Mouse (Mus musculus) c-Kit-positive CD71-positive TER-119-negative erythroid progenitor cells, embryonic 14.5 days (primary cell): ENCODE results near the gene Park7.
"Not testable (repeated sequence)": the region's sequence is repeated elsewhere in the genome, so short reads cannot be mapped to it uniquely, and the experiment has no call there.

Experiments used
- DNase-seq: peaks from one replicate; pipeline ENCODE4 v3.0.0-alpha.2; 2013; ENCODE audit warnings: low read depth

Gene Park7

GRCm38 (mm10) chr4:150910164-150910951, 3.9 kb downstream of the Park7 start:
- DNase-seq: no peak

DNA sequence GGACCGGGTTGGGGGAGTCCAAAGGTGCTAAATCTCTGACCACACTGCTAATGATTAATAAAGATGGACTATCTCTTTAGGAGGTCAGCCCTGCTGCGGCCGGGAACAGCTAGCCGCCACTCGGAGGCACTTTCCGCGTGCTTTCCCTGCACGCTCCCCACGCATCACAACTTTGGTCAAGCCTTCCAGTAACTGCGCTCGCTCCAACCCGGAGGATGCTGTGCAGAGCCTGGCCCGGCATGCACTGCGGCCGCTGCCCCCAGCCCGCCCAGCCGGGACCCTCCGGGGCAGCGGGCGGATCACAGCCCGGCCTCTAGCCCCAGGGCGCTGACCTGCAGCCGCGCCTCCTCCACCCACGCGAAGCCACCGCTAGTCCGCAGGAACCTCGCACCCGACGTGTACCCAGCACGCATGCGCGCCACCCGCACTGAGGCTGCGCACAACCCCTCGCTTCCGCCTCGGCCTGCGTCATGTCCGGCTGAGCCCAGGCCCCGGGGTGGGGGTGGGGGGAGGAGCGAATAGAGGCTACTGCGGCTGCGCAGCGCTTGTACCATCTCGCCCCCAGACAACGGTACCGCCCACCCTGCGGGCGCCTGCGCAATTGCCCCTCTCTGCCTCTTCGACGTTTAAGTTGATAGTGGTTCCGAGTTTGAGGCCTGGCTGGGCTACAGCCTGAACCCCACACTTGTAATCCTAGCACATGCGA, 4.6 kb downstream of the Park7 start:
- peak; percentile 92 for DNase-seq

DNA sequence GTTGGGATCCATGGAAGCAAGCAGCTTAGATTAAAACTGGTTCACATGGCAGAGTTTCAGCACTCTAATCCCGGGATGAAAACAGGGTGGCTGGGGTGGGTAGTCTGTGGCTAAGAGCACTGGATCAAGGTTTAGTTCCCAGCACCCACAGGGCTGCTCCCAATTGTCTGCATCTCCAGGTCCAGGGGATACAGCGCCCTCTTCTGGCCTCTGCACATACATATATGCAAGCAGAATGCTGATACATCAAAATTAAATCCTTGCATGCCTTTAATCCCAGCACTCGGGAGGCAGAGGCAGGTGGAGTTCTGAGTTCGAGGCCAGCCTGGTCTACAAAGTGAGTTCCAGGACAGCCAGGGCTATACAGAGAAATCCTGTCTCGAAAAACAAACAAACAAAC, 5.7 kb downstream of the Park7 start:
- DNase-seq: not testable (repeated sequence)

GRCm38 (mm10) chr4:150907099-150907498, 7.1 kb downstream of the Park7 start:
- no peak for DNase-seq

DNA sequence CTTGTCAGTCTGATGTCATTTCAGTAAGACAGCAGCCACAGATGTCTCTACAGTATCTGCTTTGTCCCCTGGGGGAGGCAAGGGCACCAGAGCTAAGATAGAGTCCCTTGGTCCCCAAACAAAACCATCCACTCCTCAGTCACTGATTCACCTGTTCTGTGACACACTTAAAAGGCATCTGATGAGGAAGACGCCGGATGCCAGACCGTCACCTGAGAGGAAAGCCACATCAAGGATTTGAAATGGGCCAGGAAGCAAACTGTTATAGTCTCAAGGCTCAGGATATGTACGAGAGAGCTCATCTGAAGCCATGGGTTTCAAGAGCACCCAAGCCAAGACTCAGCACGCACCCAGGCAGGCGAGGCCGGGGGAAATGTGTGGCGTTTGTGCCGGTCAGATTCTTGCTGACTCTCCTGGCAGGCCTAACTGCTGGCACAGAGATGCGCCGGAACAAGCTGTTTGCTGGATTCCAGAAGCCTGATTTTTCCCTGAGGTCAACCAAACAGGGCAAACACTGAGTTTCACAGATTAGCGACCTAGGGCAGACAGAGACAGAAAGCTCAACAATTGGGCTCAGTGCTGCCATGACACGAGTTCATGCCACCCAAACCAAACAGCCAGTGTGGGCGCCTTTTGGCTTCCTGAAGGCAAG, 11.0 kb downstream of the Park7 start:
- no peak for DNase-seq

DNA sequence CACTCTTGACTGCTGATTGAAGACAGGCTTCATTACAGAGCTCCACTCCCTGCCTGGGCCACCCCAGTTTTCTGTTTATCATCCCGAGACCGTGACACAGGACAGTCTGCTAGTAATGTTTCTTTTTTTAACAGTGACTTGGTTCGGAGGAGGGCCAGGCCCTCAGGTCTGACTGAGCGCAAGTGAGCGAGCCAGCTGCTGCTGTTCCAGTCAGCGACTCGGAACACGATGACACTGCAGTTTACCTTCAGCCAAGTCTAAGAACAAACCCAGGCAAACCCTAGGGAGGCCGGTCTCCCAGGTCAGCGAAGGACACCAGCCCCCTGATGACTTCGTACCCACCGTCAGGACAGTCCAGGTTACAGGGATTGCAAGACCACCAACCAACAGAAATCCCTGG, 12.2 kb downstream of the Park7 start:
- no peak for DNase-seq

GRCm38 (mm10) chr4:150901651-150902050, 12.6 kb downstream of the Park7 start:
- peak; percentile 70 for DNase-seq

DNA sequence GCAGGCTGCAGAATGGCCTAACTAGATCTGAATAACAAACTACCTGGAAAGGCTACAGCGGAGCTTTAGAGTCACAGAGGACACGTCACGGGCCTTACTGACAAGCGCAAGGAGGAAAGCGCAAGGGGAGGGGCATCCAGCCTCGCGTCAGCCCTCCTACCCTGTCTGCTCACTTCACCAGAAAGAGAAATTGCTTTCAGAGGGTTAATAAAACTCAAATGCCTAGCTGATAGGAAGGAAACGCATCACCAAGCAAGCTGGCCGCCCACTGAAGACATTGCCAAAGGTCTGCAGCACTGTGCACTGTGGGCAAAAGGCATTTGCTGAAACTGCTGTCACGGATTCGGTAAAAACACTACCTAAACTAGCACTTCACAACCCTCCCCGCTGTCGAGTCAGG, 13.8 kb downstream of the Park7 start:
- DNase-seq: no peak

DNA sequence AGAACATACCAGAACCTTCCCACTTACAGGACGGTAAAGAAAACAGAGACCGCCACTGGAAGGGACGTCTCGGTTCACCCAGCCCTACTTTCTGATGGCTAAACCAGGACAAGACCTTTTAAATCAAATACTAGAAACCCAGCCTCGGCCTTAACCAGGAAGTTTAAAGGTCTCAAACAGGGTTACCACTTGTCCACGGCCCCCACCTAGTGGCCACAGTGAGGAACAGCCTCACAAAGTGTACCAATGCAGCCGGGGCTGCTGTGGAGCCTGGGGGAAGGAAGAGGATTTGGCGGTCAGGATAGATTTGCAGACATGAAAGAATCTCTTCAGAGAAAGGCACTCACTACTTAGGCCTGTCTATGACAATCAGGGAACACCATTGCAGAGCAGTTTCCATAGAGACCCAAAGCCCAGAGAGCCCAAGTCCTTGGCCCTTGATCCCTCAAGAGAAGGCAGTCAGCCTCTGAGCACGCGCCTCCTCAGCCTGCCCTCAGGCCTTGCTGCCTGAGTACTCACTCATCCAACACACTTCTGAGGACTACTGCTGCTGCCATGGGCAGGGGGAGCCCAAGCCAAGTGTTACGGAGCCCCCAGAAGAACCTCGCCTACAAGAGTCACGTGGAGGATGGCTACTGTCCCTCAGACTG, 15.4 kb downstream of the Park7 start:
- DNase-seq: peak; percentile 59

GRCm38 (mm10) chr4:150896896-150897624, 17.2 kb downstream of the Park7 start:
- DNase-seq: no peak

DNA sequence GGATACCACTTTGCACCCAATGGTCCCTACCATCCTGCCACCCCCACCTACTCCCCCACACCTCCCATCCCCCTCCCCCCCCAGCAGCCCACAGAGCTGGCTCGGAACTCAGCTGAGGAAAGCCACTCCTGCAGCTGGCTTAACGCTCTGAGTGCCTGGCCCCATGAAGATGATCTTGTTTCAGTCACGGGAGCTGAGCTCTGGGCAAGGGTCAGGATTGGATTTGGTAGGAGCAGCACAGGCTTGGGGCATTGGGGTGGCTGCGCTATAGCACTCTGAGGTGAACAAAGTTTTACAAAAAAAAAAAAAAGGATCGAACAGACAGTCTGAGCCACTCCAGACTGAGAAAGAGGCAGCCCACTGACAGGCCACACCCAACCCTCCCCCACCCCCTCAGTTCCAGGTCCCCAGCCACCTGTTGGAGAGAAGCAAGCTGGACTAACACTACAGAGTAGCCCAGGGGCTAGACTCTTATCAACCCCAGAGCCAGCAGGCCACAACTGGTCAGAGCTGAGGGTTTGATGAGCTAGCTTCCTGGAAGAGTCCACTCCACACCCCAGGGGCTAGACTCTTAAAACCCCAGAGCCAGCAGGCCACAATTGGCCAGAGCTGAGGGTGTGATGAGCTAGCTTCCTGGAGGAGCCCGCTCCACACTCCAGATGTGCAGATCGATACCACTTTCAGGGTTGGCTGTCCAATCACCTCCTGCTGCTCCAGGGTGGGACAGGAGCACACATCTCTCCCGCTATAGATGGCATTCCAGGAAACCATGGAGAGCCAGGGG, 19.3 kb downstream of the Park7 start:
- DNase-seq: no peak

DNA sequence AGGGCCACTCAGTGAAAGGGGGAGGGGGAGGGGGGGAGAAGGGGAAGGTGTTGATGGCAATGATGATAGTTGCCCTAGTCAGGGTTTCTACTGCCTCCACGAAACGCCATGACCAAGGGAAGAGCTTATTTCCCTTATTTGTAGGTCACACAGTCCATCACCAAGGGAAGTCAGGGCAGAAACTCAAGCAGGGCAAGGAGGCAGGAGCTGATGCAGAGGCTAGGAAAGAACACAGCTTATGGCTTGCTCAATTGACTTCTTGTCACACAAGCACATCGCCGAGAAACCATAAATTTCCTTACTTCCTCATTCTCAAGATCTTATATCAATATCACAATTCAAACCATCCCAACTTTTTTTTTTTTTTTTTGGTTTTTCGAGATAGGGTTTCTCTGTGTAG, 22.9 kb downstream of the Park7 start:
- no peak for DNase-seq

- DNase-seq: no peak
These were observed 24.3 kb downstream of the Park7 start for GRCm38 (mm10) chr4:150889955-150890315.

DNA sequence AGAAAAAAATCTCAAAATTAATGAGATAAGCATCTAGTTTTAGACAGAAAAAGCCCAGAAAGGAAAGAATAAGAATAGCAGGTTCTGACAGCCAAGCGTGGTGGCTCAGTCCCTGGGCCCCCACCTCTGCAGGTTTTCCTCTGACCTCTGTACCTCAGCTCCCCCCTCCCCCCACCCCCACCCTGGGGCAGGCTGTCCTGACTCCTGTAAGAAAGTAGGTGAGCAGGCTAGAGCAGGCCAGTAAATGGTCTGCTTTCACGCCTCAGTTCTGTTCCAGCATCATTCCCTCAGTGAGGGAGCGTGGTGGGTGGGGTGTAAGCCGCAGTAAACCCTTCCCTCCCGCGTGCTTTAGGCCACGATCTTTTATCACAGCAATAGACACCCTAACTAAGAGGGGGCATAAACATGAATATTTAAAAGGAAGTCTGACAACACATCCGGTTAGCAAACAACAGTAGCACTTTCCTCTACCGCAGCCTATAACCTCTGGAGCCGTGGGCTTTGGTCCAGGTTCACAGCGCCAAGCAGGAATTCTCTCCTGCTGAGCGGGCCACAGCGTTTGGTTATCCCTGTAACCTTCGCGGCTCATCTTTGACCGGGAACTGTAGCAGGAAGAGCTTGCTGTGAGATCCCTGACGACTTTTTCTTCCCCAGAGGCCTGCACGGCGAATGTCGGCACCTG, 24.8 kb downstream of the Park7 start:
- DNase-seq: no peak

DNA sequence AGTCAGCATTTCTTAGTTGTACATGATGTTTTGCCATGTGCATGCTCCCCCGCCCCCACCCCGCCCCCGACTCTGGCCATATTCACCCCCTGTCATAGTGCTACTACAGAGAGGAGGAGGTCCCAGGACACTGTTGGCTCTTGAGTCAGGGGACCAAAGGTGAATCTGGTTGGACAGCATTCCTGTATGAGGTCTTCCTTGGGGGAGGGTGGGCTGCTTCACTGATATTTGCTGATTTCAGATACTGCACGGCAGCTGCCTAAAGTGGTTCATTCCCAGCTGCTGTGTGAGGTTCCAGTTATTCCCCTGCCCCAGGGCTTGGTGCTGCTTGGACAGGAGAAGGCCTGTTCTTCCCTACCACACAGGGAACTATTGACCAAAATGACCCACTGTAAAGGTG, 25.7 kb downstream of the Park7 start:
- DNase-seq: no peak

GRCm38 (mm10) chr4:150887903-150888302, 26.3 kb downstream of the Park7 start:
- DNase-seq: no peak

GRCm38 (mm10) chr4:150882632-150883031, 31.6 kb downstream of the Park7 start:
- DNase-seq: no peak

DNA sequence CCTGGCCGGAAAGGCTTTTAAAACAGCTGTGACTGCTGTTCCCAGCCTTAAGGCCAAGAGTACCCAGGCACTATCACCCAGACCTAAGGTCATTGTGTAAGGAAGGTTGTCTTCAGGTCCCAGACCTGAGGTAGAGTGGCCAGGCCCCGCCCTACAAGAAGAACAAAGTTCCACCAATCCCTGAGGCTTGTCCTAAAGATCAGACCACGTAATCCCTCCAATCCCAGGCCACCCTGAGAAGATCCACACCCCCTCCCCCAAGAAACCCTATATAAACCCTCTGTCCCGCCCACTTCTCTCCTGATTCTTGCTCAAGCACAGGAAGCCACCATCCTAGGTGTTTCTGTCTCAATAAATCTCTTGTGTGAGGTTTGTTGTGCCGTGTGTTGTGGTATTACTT, 33.9 kb downstream of the Park7 start:
- no peak for DNase-seq

- DNase-seq: no peak
These were observed 34.6 kb downstream of the Park7 start for GRCm38 (mm10) chr4:150879631-150880030.

DNA sequence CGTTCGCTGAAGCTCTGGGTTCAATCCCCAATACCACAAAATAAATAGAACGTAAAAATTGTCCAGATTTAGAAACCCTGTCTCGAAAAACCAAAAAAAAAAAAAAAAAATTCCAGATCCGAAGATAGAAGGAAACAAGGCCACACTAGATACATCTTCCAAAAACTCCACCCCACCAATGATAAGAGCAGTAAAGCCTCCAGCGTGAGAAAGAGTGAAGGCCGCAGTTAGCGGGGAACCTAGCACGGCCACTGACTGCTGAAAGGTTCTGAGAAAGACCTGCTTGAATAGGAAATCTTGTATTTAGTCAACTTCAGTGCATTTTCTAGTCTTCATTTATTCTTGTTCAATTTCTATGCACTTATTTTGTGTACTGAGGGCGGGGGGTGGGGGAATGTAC, 38.8 kb downstream of the Park7 start:
- no peak for DNase-seq

DNA sequence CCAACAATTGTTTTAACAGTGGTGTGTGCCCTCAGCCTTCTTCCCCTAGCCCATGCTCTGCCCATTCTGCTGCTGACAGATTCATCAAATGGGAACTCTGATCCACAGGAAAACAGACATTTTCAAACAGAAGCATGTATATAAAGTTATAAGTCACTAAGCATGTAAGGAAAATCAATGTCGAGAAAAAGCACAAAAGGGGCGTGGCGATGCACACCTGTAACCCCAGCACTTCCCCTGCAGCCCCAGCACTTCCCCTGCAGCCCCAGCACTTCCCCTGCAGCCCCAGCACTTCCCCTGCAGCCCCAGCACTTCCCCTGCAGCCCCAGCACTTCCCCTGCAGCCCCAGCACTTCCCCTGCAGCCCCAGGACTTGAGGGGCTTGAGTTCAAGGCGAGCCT, 39.8 kb downstream of the Park7 start:
- DNase-seq: not testable (repeated sequence)
